Comparison of ENCODE assay signal across 8 mouse cellular contexts in genomic region chr13:34272275-34273054, GRCm38 (mm10).
DNase-seq lines count a peak whose midpoint lies in the region; ATAC-seq lines count a peak whose summit lies in the region.

No protein-coding gene starts in this region.

- no peak overlapping the region for H3K4me2 ChIP-seq in limb, embryonic 11.5 days (ENCODE audit: low read depth, severe bottlenecking)
- H3K4me2 ChIP-seq in intestine, embryonic 15.5 days (replicated peaks), result 0 out of 2 replicates have a peak overlapping the region, but pooled peaks have one; percentile 11

- H3K9ac ChIP-seq in limb, embryonic 11.5 days (ENCODE audit: low read length), result no peak overlapping the region
- H3K9ac ChIP-seq in intestine, embryonic 15.5 days, result no peak overlapping the region

- DNase-seq in limb, embryonic 11.5 days (ENCODE audit: low spot score), result peak; percentile 52
- no peak for DNase-seq in limb, embryonic 10.5 days (ENCODE audit: low spot score)
- peak; percentile 61 for DNase-seq in embryonic facial prominence, embryonic 10.5 days (ENCODE audit: low spot score)
- peak; percentile 89 for DNase-seq in lung, postnatal 36 days
- no peak for DNase-seq in retina, postnatal 1 day
- no peak for DNase-seq in ovary, adult 18-20 months (ENCODE audit: low spot score)
- no peak for DNase-seq in kidney, postnatal 10 days

- H3K27me3 ChIP-seq in limb, embryonic 11.5 days (ENCODE audit: control insufficient read depth, insufficient read depth, low read length), result no peaks in the 10 kb centered on the region
- H3K27me3 ChIP-seq in limb, embryonic 10.5 days (ENCODE audit: low read depth, poor library complexity, severe bottlenecking), result no peaks in the 10 kb centered on the region
- H3K27me3 ChIP-seq in embryonic facial prominence, embryonic 10.5 days (replicated peaks; ENCODE audit: low read depth, poor library complexity, severe bottlenecking), result no peaks in the 10 kb centered on the region
- no peaks in the 10 kb centered on the region for H3K27me3 ChIP-seq in intestine, embryonic 15.5 days (replicated peaks)

- WGBS in limb, embryonic 11.5 days, result 12% methylated on average over 8 of the region's 8 CpGs
- WGBS in limb, embryonic 10.5 days, result 18% methylated on average over 8 of the region's 8 CpGs
- 25% methylated on average over 8 of the region's 8 CpGs for WGBS in embryonic facial prominence, embryonic 10.5 days
- 30% methylated on average over 8 of the region's 8 CpGs for WGBS in intestine, embryonic 15.5 days

- H3K4me3 ChIP-seq in limb, embryonic 11.5 days (ENCODE audit: low read depth, low read length), result no peak overlapping the region
- no peak overlapping the region for H3K4me3 ChIP-seq in limb, embryonic 10.5 days
- H3K4me3 ChIP-seq in embryonic facial prominence, embryonic 10.5 days, result 0 out of 2 replicates have a peak overlapping the region, but pooled peaks have one; percentile 13
- H3K4me3 ChIP-seq in intestine, embryonic 15.5 days (replicated peaks), result no peak overlapping the region

- no peak; the same call in 1 of the 2 replicates for ATAC-seq in limb, embryonic 11.5 days (ENCODE audit: insufficient number of reproducible peaks, low FRiP score, low TSS enrichment, low read depth)
- ATAC-seq in intestine, embryonic 15.5 days, result 0 out of 2 replicates have a peak, but pooled peaks have one; percentile 19

- H3K36me3 ChIP-seq in limb, embryonic 11.5 days (ENCODE audit: control insufficient read depth, insufficient read depth, low read length), result no peaks in the 10 kb centered on the region
- H3K36me3 ChIP-seq in limb, embryonic 10.5 days, result no peaks in the 10 kb centered on the region
- H3K36me3 ChIP-seq in embryonic facial prominence, embryonic 10.5 days (replicated peaks), result 0 out of 2 replicates have a peak, but pooled peaks cover 6% of the 10 kb centered on the region
- H3K36me3 ChIP-seq in intestine, embryonic 15.5 days, result no peaks in the 10 kb centered on the region

- peaks cover 7% of the 10 kb centered on the region for H3K4me1 ChIP-seq in limb, embryonic 11.5 days (ENCODE audit: control insufficient read depth, insufficient read depth, low read length)
- peaks cover 19% of the 10 kb centered on the region for H3K4me1 ChIP-seq in limb, embryonic 10.5 days
- H3K4me1 ChIP-seq in embryonic facial prominence, embryonic 10.5 days, result peaks cover 20% of the 10 kb centered on the region
- H3K4me1 ChIP-seq in intestine, embryonic 15.5 days (replicated peaks), result peaks cover 10% of the 10 kb centered on the region; the same call in 1 of the 2 replicates

- no peak overlapping the region for H3K27ac ChIP-seq in limb, embryonic 11.5 days (replicated peaks; ENCODE audit: low read depth, low read length)
- H3K27ac ChIP-seq in limb, embryonic 10.5 days, result no peak overlapping the region
- peak overlapping the region; percentile 44; the same call in 1 of the 2 replicates for H3K27ac ChIP-seq in embryonic facial prominence, embryonic 10.5 days (replicated peaks)
- no peak overlapping the region; the same call in 1 of the 2 replicates for H3K27ac ChIP-seq in intestine, embryonic 15.5 days

- no peaks in the 10 kb centered on the region for H3K9me3 ChIP-seq in limb, embryonic 11.5 days (ENCODE audit: control insufficient read depth, low read length)
- H3K9me3 ChIP-seq in limb, embryonic 10.5 days (replicated peaks), result no peaks in the 10 kb centered on the region
- no peaks in the 10 kb centered on the region for H3K9me3 ChIP-seq in embryonic facial prominence, embryonic 10.5 days
- no peaks in the 10 kb centered on the region for H3K9me3 ChIP-seq in intestine, embryonic 15.5 days

Comparison
In these comparisons a context has a peak if more than half of its experiments do, and no peak if none do; other contexts are left out.
1. DNase-seq: peak in limb, embryonic 11.5 days (single experiment), embryonic facial prominence, embryonic 10.5 days (single experiment) and lung, postnatal 36 days (single experiment); none in limb, embryonic 10.5 days (single experiment), retina, postnatal 1 day (single experiment), ovary, adult 18-20 months (single experiment) and kidney, postnatal 10 days (single experiment).